Mouse (Mus musculus) erythroblast, embryonic 14.5 days (primary cell): ENCODE data around the gene Chn1.

Experiments used
- GATA1 ChIP-seq: IDR thresholded peaks from 2 replicates; pipeline ENCODE4 v1.6.1; 2012; ENCODE audit warnings: low read length, inconsistent platforms, mixed read lengths
- TAL1 ChIP-seq: IDR thresholded peaks from 3 replicates; pipeline ENCODE4 v1.6.1; 2012; ENCODE audit warnings: low read length, inconsistent platforms, mixed read lengths

DNA sequence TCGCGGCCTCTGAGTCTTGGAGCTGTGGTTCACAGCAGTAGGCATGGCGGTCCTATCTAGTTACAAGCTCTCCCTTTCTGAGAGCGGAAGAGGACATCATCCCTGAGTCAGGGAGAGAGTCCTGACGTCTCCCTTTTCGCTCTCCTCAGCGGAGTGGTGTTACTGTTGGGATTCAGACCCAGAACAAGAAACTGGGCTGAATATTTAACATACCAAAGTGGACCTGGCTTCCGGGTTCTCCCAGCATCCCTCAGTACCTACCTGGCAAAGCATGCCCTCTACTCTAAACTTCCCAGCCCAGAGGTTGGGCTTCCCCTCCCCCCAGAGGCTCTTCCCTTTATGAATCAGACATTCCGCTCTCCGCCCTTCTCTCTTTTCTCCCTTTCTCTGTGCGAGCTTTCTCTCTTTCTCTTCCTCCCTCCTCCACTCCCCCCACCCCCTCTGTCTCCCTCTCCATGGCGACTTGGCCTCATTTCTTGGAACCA, 189.8 kb downstream of the Chn1 start:
- no peak for TF ChIP-seq GATA1
- TF ChIP-seq TAL1: no peak
